Mouse (Mus musculus) kidney, postnatal 0 days (tissue): ENCODE measurements around the gene Hist1h4k. TPM values are rescaled to one million over a fixed set of nuclear protein-coding genes. Genes with fewer than 3 reads are reported as not detected.
"Not testable (repeated sequence)": the region's sequence is repeated elsewhere in the genome, so short reads cannot be mapped to it uniquely, and the experiment has no call there.

Source experiments
- ATAC-seq: fragments of 200-750 bp; cut with Nextera tagmentation; replicated peaks from 2 replicates; pipeline ENCODE4 v1.8.0; 2017; ENCODE audit warnings: low read depth, moderate number of reproducible peaks, moderate TSS enrichment, moderate library complexity; ENCODE audit not compliant: low FRiP score
- DNase-seq: peaks from one replicate; pipeline ENCODE4 v3.0.0-alpha.2; 2016; ENCODE audit warnings: low spot score
- H3K27ac ChIP-seq: fragments of 300-500 bp; sonication (generic); 2 replicates; pipeline ENCODE4 v1.5.1; 2014; ENCODE audit warnings: mild to moderate bottlenecking
- H3K27me3 ChIP-seq: fragments of 300-500 bp; sonication (generic); 2 replicates; pipeline ENCODE4 v1.6.1; 2014; ENCODE audit warnings: low read length, mixed read lengths; ENCODE audit not compliant: insufficient read depth
- H3K36me3 ChIP-seq: fragments of 300-500 bp; sonication (generic); 2 replicates; pipeline ENCODE4 v1.6.1; 2014; ENCODE audit warnings: low read length, mixed read lengths; ENCODE audit not compliant: insufficient read depth
- H3K4me1 ChIP-seq: fragments of 300-500 bp; sonication (generic); replicated peaks from 2 replicates; pipeline ENCODE4 v1.6.1; 2014; ENCODE audit warnings: antibody characterized with exemption, low read length, mixed read lengths; ENCODE audit not compliant: insufficient read depth
- H3K4me2 ChIP-seq: fragments of 300-500 bp; sonication (generic); 2 replicates; pipeline ENCODE4 v1.6.1; 2014; ENCODE audit warnings: mild to moderate bottlenecking, low read length, moderate library complexity, mixed read lengths
- H3K4me3 ChIP-seq: fragments of 300-500 bp; sonication (generic); replicated peaks from 2 replicates; pipeline ENCODE4 v1.5.1; 2014; ENCODE audit warnings: low read depth, low read length
- H3K9ac ChIP-seq: fragments of 300-500 bp; sonication (generic); 2 replicates; pipeline ENCODE4 v1.6.1; 2014; ENCODE audit warnings: low read depth, low read length
- H3K9me3 ChIP-seq: fragments of 300-500 bp; sonication (generic); replicated peaks from 2 replicates; pipeline ENCODE4 v1.6.1; 2016; ENCODE audit warnings: low read length, inconsistent platforms, mixed read lengths
- CTCF ChIP-seq: IDR thresholded peaks from 2 replicates; pipeline ENCODE4 v1.5.1; 2016; ENCODE audit warnings: antibody characterized with exemption, low read depth, mild to moderate bottlenecking, moderate library complexity
- WGBS: fragments of 180-500 bp; shearing (Covaris S2); extraction: QIAGEN DNeasy Blood & Tissue Kit; methylation state at CpG from one replicate; pipeline ENCODE4 v1.1.7; 2014; 5-methylcytosine and 5-hydroxymethylcytosine counted together
- polyA plus RNA-seq: library from polyadenylated mRNA; unstranded; fragments of >200 nt; fragmentation: Nextera tagmentation; extraction: Ambion mirVana; gene quantifications from 2 replicates; pipeline ENCODE4 v1.2.1, GENCODE M21; 2015

Hist1h4k gene
- polyA plus RNA-seq, 1 experiment from 2014 or later: 2.0 TPM

GRCm38 (mm10) chr13:21715864-21716539, 34.3 kb downstream of the Hist1h4k start, which contains the start of the genes Hist1h2bl and Hist1h2ai:
TSS of gene Hist1h2bl (minus strand) at chr13:21716143.
TSS of gene Hist1h2ai (plus strand) at chr13:21716422.
- H3K36me3 ChIP-seq, H3K27me3 ChIP-seq, H3K9me3 ChIP-seq: not testable (repeated sequence)
- ATAC-seq (peak; percentile 91), DNase-seq (peak; percentile 99)
- Histone ChIP-seq H3K27ac (peak within 1 kb of the TSS; percentile 92), H3K4me1 (peaks cover 15% of the 10 kb centered on the region; the same call in 1 of the 2 replicates), H3K4me2 (peak within 1 kb of the TSS; percentile 72), H3K9ac (peak within 1 kb of the TSS; percentile 62), H3K4me3 (peak within 1 kb of the TSS; percentile 39)
- WGBS: 0% methylated on average over 25 of the region's 50 CpGs

DNA sequence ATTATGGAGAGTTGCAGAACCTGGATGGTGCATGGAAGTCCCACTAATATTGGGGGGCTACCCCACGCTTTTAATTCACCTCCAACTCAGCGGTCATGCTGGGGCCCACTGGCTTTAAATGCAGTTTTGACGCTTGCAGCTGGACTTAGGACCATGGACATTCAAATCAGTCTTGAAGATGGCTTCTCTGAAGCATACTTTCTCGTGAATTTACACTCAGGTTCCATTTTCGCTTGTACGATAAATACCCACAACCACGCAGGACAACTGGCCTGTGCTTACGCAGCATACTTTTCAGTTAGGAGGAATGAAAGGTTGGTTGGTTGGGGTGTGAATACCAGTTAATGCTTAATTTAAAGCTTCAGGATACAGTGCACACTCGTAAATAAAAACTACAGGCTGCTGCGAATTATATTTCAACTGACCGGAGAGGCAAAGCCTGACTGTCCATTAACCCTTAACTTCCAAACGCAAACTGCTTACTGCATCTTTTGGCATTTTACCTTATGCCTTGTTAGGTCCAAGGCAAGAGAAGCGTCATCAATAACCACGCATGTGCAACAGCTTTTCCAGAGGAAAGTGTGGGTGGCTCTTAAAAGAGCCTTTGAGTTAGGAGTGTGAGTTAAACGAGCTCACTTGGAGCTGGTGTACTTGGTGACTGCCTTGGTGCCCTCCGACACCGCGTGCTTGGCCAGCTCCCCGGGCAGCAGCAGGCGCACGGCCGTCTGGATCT, 35.0 kb downstream of the Hist1h4k start:
- Histone ChIP-seq H3K9ac (peak overlapping the region; percentile 59; the same call in 1 of the 2 replicates), H3K36me3 (no peaks in the 10 kb centered on the region), H3K27ac (peak overlapping the region; percentile 92), H3K27me3 (no peaks in the 10 kb centered on the region), H3K9me3 (no peaks in the 10 kb centered on the region), H3K4me2 (peak overlapping the region; percentile 72), H3K4me3 (peak overlapping the region; percentile 39), H3K4me1 (peaks cover 15% of the 10 kb centered on the region; the same call in 1 of the 2 replicates)
- ATAC-seq: no peak
- peak; percentile 40 for DNase-seq
- WGBS: under 1% methylated on average over 22 of the region's 22 CpGs
- TF ChIP-seq CTCF: no peak

DNA sequence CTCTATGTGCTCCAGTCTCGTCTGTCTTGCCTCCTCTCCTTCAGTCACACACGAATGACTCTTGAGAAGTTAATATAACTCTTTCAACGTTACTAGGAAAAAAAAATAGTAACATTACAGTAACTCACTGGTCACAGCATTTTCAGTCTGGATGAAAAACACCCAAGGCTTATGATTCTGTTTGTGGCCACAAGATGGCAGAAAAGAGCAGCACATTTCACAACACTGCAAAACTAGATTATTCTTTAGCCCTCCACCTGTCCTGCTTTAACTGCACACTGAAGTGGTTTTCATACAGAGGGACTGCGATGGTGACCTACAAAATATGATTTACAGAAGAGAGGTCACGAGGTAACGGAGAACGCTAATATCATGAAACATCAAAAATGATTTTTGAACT, 35.6 kb downstream of the Hist1h4k start:
- ATAC-seq (no peak), DNase-seq (peak; percentile 91)
- Histone ChIP-seq H3K4me1 (peaks cover 15% of the 10 kb centered on the region; the same call in 1 of the 2 replicates), H3K27ac (no peak overlapping the region), H3K36me3 (no peaks in the 10 kb centered on the region), H3K9ac (peak overlapping the region; percentile 59; the same call in 1 of the 2 replicates), H3K27me3 (no peaks in the 10 kb centered on the region), H3K4me3 (peak overlapping the region; percentile 39), H3K9me3 (no peaks in the 10 kb centered on the region), H3K4me2 (peak overlapping the region; percentile 72)
- 0% methylated on average over 7 of the region's 7 CpGs for WGBS
- TF ChIP-seq CTCF: peak; percentile 94

DNA sequence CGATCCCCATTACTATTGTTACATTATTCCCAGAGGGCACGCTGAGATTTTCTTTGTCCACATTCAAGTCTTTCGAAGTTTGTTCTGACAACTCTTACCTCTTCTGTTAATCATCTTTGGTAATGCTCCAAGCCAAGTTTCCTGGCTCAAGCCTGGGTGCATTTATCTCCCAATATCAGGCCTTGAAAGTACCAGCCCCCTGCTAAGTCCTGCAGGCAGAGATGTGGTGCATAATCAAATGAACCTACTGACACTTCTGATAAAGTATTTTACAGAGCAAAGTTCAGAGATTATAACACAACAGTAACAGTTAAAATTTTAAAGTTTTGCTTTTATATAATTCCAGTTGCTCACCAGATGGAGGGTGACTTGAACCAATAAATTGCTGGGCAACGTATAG, 38.6 kb downstream of the Hist1h4k start:
- 33% methylated on average over 4 of the region's 4 CpGs for whole genome bisulfite sequencing
- Histone ChIP-seq H3K9me3 (no peaks in the 10 kb centered on the region), H3K36me3 (no peaks in the 10 kb centered on the region), H3K4me1 (peaks cover 3% of the 10 kb centered on the region; the same call in 1 of the 2 replicates), H3K4me3 (peak overlapping the region; percentile 39; the same call in 1 of the 2 replicates), H3K4me2 (peak overlapping the region; percentile 78), H3K27ac (no peak overlapping the region), H3K9ac (no peak overlapping the region), H3K27me3 (no peaks in the 10 kb centered on the region)
- ATAC-seq (no peak), DNase-seq (no peak)
- TF ChIP-seq CTCF: no peak

DNA sequence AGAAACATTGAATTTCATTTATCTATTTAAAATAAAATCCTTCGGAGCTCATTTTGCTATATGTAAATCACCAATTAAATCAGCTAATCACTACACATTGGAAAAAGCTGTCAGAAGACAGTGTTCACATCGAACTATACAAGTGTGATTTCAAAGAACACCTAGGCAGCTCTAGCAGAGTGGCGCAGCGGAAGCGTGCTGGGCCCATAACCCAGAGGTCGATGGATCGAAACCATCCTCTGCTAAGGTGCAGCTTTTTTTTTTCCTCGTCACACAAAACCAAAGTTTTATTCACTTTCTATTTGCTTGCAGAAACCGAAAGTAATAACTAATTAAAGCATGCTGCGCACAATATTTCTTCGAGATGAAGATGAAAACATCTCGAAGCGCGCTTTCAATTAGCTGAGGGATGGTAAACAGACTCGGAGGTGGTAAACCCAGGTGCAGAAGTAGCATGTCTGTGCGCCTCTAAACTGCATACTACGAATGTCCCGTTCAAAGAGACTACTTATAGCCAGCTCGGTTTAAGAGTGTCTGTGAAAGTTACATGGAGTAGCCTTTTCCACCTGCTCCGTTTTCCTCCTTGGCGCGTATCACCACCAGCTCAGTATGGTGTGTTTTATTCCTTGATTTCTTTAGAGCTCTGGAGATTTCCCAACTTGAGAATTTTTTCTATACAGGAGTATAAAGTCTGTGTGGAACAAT, 39.3 kb downstream of the Hist1h4k start:
- H3K36me3 ChIP-seq: no peaks in the 10 kb centered on the region
- H3K27ac ChIP-seq: no peak overlapping the region; the same call in 1 of the 2 replicates
- DNase-seq: peak; percentile 48
- WGBS: 2% methylated on average over 22 of the region's 22 CpGs
- ATAC-seq: peak; percentile 79
- H3K4me3 ChIP-seq: peak overlapping the region; percentile 39
- no peaks in the 10 kb centered on the region for H3K27me3 ChIP-seq
- H3K4me2 ChIP-seq: peak overlapping the region; percentile 78
- H3K4me1 ChIP-seq: peaks cover 3% of the 10 kb centered on the region; the same call in 1 of the 2 replicates
- TF ChIP-seq CTCF: no peak
- 0 out of 2 replicates have a peak overlapping the region, but pooled peaks have one; percentile 35 for H3K9ac ChIP-seq
- no peaks in the 10 kb centered on the region for H3K9me3 ChIP-seq
